Mouse (Mus musculus) ES-Bruce4 (cell line): Measurements from ENCODE around the gene Fam120a. TPM values are rescaled to one million over a fixed set of nuclear protein-coding genes. Genes with fewer than 3 reads are reported as not detected.

Source experiments
- H3K27ac ChIP-seq: 2 replicates; pipeline ENCODE4 v1.5.1; 2012; ENCODE audit warnings: low read length, inconsistent platforms; ENCODE audit not compliant: insufficient read depth
- H3K27me3 ChIP-seq: 2 replicates; pipeline ENCODE4 v1.6.1; 2012; ENCODE audit warnings: mild to moderate bottlenecking, low read length, inconsistent platforms; ENCODE audit not compliant: control insufficient read depth, poor library complexity, insufficient read depth, severe bottlenecking
- H3K36me3 ChIP-seq: 2 replicates; pipeline ENCODE4 v1.6.1; 2012; ENCODE audit warnings: inconsistent platforms, mild to moderate bottlenecking, low read length, moderate library complexity; ENCODE audit not compliant: control insufficient read depth, poor library complexity, insufficient read depth, severe bottlenecking
- H3K4me1 ChIP-seq: one replicate; pipeline ENCODE4 v1.8.1; 2011; ENCODE audit warnings: low read length; ENCODE audit not compliant: control insufficient read depth, insufficient read depth
- H3K4me3 ChIP-seq: 2 replicates; pipeline ENCODE4 v1.5.1; 2011; ENCODE audit warnings: low read depth, mild to moderate bottlenecking, low read length
- H3K9ac ChIP-seq: 2 replicates; pipeline ENCODE4 v1.6.1; 2012; ENCODE audit warnings: low read depth, mild to moderate bottlenecking, inconsistent platforms; ENCODE audit not compliant: poor library complexity, severe bottlenecking
- H3K9me3 ChIP-seq: replicated peaks from 2 replicates; pipeline ENCODE4 v1.6.1; 2012; ENCODE audit warnings: mild to moderate bottlenecking, low read length, inconsistent platforms; ENCODE audit not compliant: control insufficient read depth, poor library complexity, insufficient read depth, severe bottlenecking
- CTCF ChIP-seq: IDR thresholded peaks from one replicate; pipeline ENCODE4 v1.8.1; 2011; ENCODE audit warnings: low read depth, low read length
- EP300 ChIP-seq: IDR thresholded peaks from 2 replicates; pipeline ENCODE4 v1.6.1; 2011; ENCODE audit warnings: low read depth, low read length; ENCODE audit not compliant: insufficient read depth
- POLR2A ChIP-seq: IDR thresholded peaks from one replicate; pipeline ENCODE4 v1.8.1; 2011; ENCODE audit warnings: low read length; ENCODE audit not compliant: insufficient read depth
- polyA plus RNA-seq: library from polyadenylated mRNA; stranded (reverse); fragments of >200 nt; gene quantifications from 2 replicates; pipeline ENCODE4 v1.2.4, GENCODE M21; 2011; ENCODE audit warnings: low read depth; ENCODE audit not compliant: missing spikeins, insufficient read depth, insufficient read length

The Fam120a gene
- polyA plus RNA-seq, 1 experiment: 96.4 TPM

DNA sequence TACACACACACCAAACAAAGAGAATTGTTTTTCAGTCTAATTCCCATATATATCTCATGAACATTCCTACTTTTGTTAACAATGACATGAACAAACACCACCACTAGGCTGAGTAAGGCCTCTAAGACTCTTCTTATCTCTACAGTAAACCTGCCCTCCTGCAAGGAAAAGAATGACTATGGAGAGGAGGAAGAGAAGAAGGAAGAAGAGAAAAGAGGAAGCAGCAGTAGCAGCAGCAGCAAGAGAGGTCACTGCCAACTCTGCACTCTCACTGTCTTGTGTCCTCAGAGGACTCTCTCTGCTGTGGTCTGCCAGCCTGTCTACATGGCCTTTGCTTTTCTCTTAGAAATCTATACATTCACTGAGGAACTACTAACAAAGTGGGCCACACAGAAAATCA is 36.1 kb downstream of the Fam120a start:
- Histone ChIP-seq H3K27ac (no peak overlapping the region), H3K27me3 (no peaks in the 10 kb centered on the region), H3K4me3 (no peak overlapping the region), H3K9me3 (no peaks in the 10 kb centered on the region), H3K9ac (no peak overlapping the region), H3K36me3 (peaks cover 23% of the 10 kb centered on the region), H3K4me1 (peaks cover 2% of the 10 kb centered on the region)
- TF ChIP-seq EP300 (no peak), CTCF (no peak), POLR2A (no peak)

DNA sequence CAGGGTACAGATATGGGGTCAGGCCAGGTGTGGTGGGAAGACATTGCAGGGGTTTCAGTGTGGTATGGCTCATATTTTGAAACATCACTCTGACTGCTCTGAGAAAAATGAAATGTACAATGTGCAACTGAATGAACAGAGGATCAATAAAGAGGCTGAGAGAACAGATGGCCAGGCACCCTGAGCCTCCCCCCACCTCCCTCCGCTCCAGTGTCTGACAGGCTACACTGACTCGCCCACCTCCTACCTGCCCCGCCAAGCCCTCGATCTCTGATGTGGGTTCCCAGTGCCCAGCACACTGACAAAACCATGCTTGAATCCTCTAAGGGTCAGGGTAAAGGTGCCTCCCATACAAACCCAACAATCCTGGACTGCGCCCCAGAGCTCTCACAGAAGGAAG is 36.6 kb downstream of the Fam120a start:
- no peaks in the 10 kb centered on the region for H3K27me3 ChIP-seq
- peaks cover 23% of the 10 kb centered on the region for H3K36me3 ChIP-seq
- H3K4me1 ChIP-seq: peaks cover 2% of the 10 kb centered on the region
- no peak overlapping the region for H3K27ac ChIP-seq
- no peak overlapping the region for H3K4me3 ChIP-seq
- TF ChIP-seq CTCF: no peak
- TF ChIP-seq POLR2A: no peak
- TF ChIP-seq EP300: no peak
- H3K9ac ChIP-seq: no peak overlapping the region
- no peaks in the 10 kb centered on the region for H3K9me3 ChIP-seq

- no peak overlapping the region for H3K9ac ChIP-seq
- no peaks in the 10 kb centered on the region for H3K27me3 ChIP-seq
- no peak overlapping the region for H3K27ac ChIP-seq
- H3K36me3 ChIP-seq: peaks cover 25% of the 10 kb centered on the region
- H3K4me1 ChIP-seq: no peaks in the 10 kb centered on the region
- no peaks in the 10 kb centered on the region for H3K9me3 ChIP-seq
- TF ChIP-seq CTCF: no peak
- no peak for TF ChIP-seq POLR2A
- no peak for TF ChIP-seq EP300
- H3K4me3 ChIP-seq: no peak overlapping the region
These were observed 38.2 kb downstream of the Fam120a start for GRCm38 (mm10) chr13:48929535-48930110.

DNA sequence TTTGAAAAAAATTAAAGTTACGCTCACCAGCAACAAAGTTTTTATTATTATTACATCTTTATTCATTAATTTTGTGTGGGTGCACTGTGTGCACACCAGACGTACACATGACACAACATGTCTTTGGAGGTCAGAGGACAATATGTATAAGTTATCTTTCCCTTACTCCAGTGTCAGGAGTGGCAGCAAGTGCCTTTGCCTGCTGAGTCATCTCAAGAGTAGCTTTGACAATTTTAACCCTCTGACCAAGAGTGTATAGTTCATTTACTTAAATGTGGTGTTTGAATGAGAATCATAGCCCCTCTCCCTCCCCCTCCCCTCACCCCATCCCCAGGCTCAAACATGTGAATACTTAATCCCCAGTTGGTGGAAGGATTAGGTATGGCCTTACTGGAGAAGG is 40.2 kb downstream of the Fam120a start:
- Histone ChIP-seq H3K9ac (no peak overlapping the region), H3K4me3 (no peak overlapping the region), H3K36me3 (peaks cover 18% of the 10 kb centered on the region), H3K4me1 (no peaks in the 10 kb centered on the region), H3K9me3 (no peaks in the 10 kb centered on the region), H3K27me3 (no peaks in the 10 kb centered on the region), H3K27ac (no peak overlapping the region)
- TF ChIP-seq EP300 (no peak), CTCF (no peak), POLR2A (no peak)

DNA sequence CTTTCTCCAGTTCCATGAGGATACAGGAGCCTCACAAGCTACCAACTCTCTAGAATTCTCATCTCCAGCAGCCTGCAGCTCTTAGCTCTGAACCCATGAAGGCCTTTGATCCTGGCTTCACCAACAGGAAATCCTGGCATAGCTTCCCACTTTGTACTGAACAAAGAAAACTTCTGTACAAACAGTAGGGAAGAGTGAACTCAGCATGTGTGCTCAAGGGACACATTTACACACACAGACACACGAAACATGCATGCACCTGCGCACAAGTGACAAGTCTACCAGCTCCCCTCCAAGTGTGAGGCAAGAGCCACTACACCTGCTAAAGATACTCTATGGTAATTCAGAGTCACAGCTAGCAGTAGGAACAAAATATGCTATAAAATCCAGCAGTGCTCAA is 45.1 kb downstream of the Fam120a start:
- Histone ChIP-seq H3K4me1 (no peaks in the 10 kb centered on the region), H3K27me3 (no peaks in the 10 kb centered on the region), H3K27ac (no peak overlapping the region), H3K9me3 (no peaks in the 10 kb centered on the region), H3K4me3 (no peak overlapping the region), H3K9ac (no peak overlapping the region), H3K36me3 (peaks cover 35% of the 10 kb centered on the region)
- TF ChIP-seq CTCF: no peak

DNA sequence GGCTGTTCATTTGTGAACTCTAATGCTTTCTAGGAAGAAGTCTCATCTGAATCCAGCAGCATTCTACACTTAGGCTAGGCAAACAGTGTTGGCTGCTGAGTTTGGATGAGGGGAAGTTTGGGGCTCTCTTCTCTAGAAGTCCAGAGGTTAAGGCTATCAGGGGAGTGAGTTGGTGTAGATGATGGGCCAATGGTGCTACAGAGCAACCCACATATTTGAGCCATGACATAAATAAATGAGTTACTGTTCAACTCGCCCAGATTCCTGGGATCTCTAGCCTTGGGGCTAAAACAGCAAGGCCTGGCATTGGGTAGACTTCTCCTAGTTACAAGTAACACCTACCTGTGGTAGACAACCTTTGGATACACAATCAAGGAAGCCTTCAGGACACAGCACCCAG is 46.6 kb downstream of the Fam120a start:
- no peak overlapping the region for H3K9ac ChIP-seq
- H3K9me3 ChIP-seq: no peaks in the 10 kb centered on the region
- TF ChIP-seq EP300: no peak
- no peak for TF ChIP-seq POLR2A
- TF ChIP-seq CTCF: no peak
- no peaks in the 10 kb centered on the region for H3K4me1 ChIP-seq
- H3K27me3 ChIP-seq: no peaks in the 10 kb centered on the region
- peaks cover 45% of the 10 kb centered on the region for H3K36me3 ChIP-seq
- no peak overlapping the region for H3K4me3 ChIP-seq
- H3K27ac ChIP-seq: no peak overlapping the region
